Mouse (Mus musculus) lung, adult 2 months (tissue): ENCODE results near the gene Gpld1. TPM values are rescaled to one million over a fixed set of nuclear protein-coding genes. Genes with fewer than 3 reads are reported as not detected.

Experiments used
- DNase-seq: peaks from one replicate; pipeline ENCODE4 v3.0.0; 2022
- H3K4me1 ChIP-seq: fragments of 200-500 bp; 2 replicates; pipeline ENCODE4 v1.6.1; 2011; ENCODE audit warnings: low read length; ENCODE audit not compliant: control insufficient read depth, insufficient read depth
- H3K4me3 ChIP-seq: fragments of 200-500 bp; replicated peaks from 2 replicates; pipeline ENCODE3; 2011; ENCODE audit warnings: low read depth, mild to moderate bottlenecking, control low read depth, low read length; ENCODE audit errors: extremely low read depth
- CTCF ChIP-seq: fragments of 200-500 bp; IDR thresholded peaks from 2 replicates; pipeline ENCODE4 v1.5.1; 2011; ENCODE audit warnings: mild to moderate bottlenecking, low read length, control low read depth; ENCODE audit not compliant: insufficient read depth
- POLR2A ChIP-seq: fragments of 200-500 bp; IDR thresholded peaks from 2 replicates; pipeline ENCODE4 v1.6.1; 2011; ENCODE audit warnings: low read depth, mild to moderate bottlenecking, control low read depth, low read length, borderline replicate concordance; ENCODE audit errors: extremely low read depth
- WGBS: fragments of 180-500 bp; shearing (Covaris S2); methylation state at CpG from one replicate; pipeline ENCODE4 v1.1.7; 2018; 5-methylcytosine and 5-hydroxymethylcytosine counted together
- polyA plus RNA-seq: library from polyadenylated mRNA; depleted of rRNA; stranded (reverse); fragments of >200 nt; gene quantifications from 2 replicates; pipeline ENCODE4 v1.2.3, GENCODE M21; 2012

Gpld1 gene
- polyA plus RNA-seq, 1 experiment: 9.0 TPM

- WGBS: 57% methylated on average over 6 of the region's 6 CpGs
- no peak for TF ChIP-seq POLR2A
- no peak for TF ChIP-seq CTCF
- no peak for DNase-seq
- H3K4me1 ChIP-seq: no peaks in the 10 kb centered on the region
- H3K4me3 ChIP-seq: no peak overlapping the region
Observed at GRCm38 (mm10) chr13:24921281-24921680, 21.7 kb upstream of the Gpld1 start.

GRCm38 (mm10) chr13:24923991-24924390 is 19.0 kb upstream of the Gpld1 start:
- no peak for DNase-seq
- WGBS: 75% methylated on average over 5 of the region's 5 CpGs
- Histone ChIP-seq H3K4me3 (no peak overlapping the region), H3K4me1 (no peaks in the 10 kb centered on the region; the same call in 1 of the 2 replicates)
- TF ChIP-seq CTCF (no peak), POLR2A (no peak)

DNA sequence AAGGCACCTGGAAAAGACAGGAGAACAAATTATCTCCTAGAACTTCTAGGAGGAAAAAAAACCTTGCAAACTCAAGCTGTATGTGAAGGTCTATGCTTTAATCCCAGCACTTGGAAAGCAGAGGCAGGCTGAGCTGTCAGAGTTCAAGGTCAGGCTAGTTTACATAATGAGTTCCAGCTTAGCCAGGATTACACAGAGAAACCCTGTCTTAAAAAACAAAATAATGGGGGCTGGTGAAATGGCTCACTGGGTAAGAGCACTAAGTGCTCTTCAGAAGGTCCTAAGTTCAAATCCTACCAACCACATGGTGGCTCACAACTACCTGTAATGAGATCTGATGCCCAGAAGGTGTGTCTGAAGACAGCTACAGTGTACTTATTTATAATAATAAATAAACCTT is 12.4 kb upstream of the Gpld1 start:
- TF ChIP-seq POLR2A: no peak
- no peak for TF ChIP-seq CTCF
- DNase-seq: no peak
- Histone ChIP-seq H3K4me3 (no peak overlapping the region), H3K4me1 (no peaks in the 10 kb centered on the region; the same call in 1 of the 2 replicates)

DNA sequence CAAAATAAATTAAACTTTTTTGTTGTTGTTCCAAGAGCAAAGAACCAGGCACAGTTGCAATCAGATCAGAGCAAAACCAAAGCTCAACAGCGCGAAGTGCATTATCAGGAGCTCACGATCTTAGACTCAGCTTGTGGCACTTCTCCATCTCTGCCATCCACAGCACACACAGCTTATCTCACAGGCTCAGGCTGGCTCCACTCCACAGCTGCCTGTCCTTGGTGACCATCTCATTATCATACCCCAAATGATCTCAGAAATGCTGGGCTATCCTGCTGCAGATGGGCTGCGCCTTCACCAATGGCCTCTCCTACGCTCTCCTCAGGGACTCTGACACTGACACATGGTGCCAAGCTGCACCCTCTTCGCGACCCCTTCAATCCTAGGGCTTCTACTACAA is 9.8 kb upstream of the Gpld1 start:
- WGBS: 88% methylated on average over 7 of the region's 7 CpGs
- H3K4me1 ChIP-seq: peaks cover 4% of the 10 kb centered on the region
- TF ChIP-seq CTCF (no peak), POLR2A (no peak)
- DNase-seq: no peak
- H3K4me3 ChIP-seq: no peak overlapping the region

DNA sequence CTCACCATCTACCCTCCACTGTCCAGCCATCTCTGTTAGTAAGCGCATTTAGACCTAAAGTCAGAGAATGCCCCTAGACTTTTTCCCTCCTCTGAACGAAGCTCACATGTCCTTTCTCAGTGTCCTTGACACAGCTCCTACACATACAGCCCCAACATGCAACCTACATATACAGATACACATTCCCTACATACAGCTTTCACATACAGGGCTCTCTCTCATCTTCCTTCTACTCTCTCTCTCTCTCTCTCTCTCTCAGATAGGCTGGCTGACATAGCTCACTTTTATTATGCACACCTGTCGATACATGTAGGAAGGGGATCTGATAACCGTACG is 6.2 kb upstream of the Gpld1 start:
- Histone ChIP-seq H3K4me3 (peak overlapping the region; percentile 83), H3K4me1 (peaks cover 7% of the 10 kb centered on the region)
- DNase-seq: no peak
- TF ChIP-seq CTCF: no peak
- TF ChIP-seq POLR2A: no peak
- 30% methylated on average over 5 of the region's 5 CpGs for WGBS

DNA sequence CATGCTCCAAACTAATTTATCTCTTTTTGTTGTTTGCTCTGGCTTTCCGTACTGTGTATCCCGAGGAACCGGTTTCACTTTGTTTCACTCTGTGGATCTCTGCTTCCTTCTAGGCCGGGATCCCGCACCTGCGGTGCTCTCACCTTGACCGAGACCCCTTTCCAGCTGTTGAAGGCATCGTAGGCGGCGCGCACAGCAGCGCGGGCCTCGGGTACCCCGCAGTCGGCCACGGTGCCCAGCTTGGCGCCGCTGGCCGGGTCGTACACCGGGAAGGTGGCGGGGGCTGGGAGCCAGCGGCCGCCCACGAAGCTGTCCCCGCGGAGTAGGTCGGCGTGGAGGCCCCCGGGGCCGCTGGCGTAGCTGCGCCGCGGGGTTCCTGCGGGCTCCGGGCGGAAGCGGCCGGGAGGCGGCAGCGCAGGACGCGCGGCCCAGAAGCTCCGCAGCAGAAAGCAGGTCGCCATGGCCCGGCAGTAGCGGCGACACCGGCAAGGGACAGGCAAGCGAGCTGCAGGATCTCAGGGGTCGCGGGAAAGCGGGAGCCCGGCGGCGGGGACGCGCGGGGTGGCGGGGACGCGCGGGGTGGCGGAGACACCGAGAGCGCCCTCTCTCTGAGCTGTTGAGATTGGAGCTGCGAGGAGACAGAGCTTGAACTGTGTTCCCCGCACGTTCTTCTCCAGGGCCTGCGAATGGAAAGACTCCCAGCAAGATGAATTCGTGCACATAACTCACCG is 5.7 kb upstream of the Gpld1 start, which contains the start of gene Aldh5a1:
Aldh5a1 (minus strand) TSS at position 554 of the 731 bp plus-strand sequence.
- peak; percentile 18; the same call in 1 of the 2 replicates for TF ChIP-seq POLR2A
- peak; percentile 25; the same call in 1 of the 2 replicates for TF ChIP-seq CTCF
- WGBS: 1% methylated on average over 67 of the region's 75 CpGs

GRCm38 (mm10) chr13:24937839-24938166 is 5.1 kb upstream of the Gpld1 start:
- TF ChIP-seq CTCF (no peak), POLR2A (no peak)
- DNase-seq: no peak
- 13% methylated on average over 12 of the region's 12 CpGs for WGBS
- Histone ChIP-seq H3K4me3 (peak overlapping the region; percentile 83), H3K4me1 (peaks cover 7% of the 10 kb centered on the region)

More for the DNA sequence above, 5.7 kb upstream of the Gpld1 start, which contains the start of gene Aldh5a1:
- Histone ChIP-seq H3K4me1 (peaks cover 7% of the 10 kb centered on the region), H3K4me3 (peak within 1 kb of the TSS; percentile 83)
- DNase-seq: peak; percentile 70

DNA sequence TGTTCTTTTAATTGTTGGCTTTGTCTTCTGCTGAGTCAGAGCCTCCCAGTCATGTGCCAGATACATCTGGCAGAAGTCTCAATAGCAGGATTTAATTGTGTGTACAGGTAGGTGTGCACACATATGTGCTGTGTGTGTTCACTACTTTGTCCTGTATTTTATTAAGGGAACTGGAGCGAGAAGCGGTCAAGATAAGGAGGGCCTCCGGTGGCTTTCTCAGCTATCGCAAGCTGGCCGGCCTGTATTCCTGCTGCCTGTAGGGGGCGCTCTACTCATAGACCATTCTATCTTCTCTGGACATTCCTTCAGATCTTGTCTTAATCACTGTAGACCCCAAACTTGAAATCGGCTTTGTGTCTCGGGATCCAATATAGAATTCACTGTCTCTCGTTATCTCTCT is 4.3 kb upstream of the Gpld1 start:
- TF ChIP-seq CTCF (peak; percentile 75), POLR2A (no peak)
- Histone ChIP-seq H3K4me3 (peak overlapping the region; percentile 13), H3K4me1 (peaks cover 7% of the 10 kb centered on the region)
- DNase-seq: peak; percentile 70
- WGBS: 20% methylated on average over 9 of the region's 9 CpGs

DNA sequence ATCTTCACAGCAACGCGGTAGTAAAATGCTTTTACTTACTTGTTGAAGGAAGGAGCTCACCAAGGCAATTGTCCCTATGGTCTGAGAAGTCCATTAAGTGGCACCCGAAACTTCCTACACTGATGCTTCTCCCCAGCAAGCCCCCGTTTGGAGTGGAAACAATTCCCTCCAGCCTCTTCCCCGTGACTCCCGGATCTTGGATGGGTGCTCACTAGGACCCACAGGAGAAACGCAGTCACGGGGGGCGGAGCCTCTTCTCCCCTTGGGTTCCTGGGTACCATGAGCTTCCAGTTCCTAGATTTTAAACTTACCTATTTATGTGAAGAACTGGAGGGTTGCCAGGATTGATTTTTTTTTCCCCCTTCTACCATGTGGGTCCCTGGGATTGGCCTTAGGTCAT is 3.5 kb upstream of the Gpld1 start:
- no peak overlapping the region for H3K4me3 ChIP-seq
- 90% methylated on average over 9 of the region's 9 CpGs for WGBS
- H3K4me1 ChIP-seq: peaks cover 7% of the 10 kb centered on the region
- TF ChIP-seq CTCF: no peak
- no peak for TF ChIP-seq POLR2A
- DNase-seq: no peak

- Histone ChIP-seq H3K4me1 (peaks cover 3% of the 10 kb centered on the region; the same call in 1 of the 2 replicates), H3K4me3 (no peak overlapping the region)
- 34% methylated on average over 8 of the region's 8 CpGs for WGBS
- DNase-seq: no peak
- no peak for TF ChIP-seq POLR2A
- TF ChIP-seq CTCF: no peak
Observed at GRCm38 (mm10) chr13:24943303-24943702, 351 bp downstream of the Gpld1 start.

GRCm38 (mm10) chr13:24945567-24945966 is 2.6 kb downstream of the Gpld1 start:
- no peaks in the 10 kb centered on the region for H3K4me1 ChIP-seq
- DNase-seq: no peak
- TF ChIP-seq POLR2A: no peak
- 44% methylated on average over 4 of the region's 4 CpGs for WGBS
- no peak overlapping the region for H3K4me3 ChIP-seq
